Mouse (Mus musculus) ES-E14 (cell line): ENCODE results near the gene 5330417H12Rik. TPM values are rescaled to one million over a fixed set of nuclear protein-coding genes. Genes with fewer than 3 reads are reported as not detected.

Experiments used
- DNase-seq: peaks from one replicate; pipeline ENCODE4 v3.0.0-alpha.2; 2013; ENCODE audit warnings: low read depth, low spot score
- H3K27ac ChIP-seq: 2 replicates; pipeline ENCODE4 v1.5.1; 2012; ENCODE audit warnings: low read depth, mild to moderate bottlenecking, low read length, moderate library complexity, mixed read lengths; ENCODE audit not compliant: poor library complexity, insufficient read depth, severe bottlenecking
- H3K36me3 ChIP-seq: 2 replicates; pipeline ENCODE4 v1.6.1; 2012; ENCODE audit warnings: mild to moderate bottlenecking, low read length, moderate library complexity, mixed read lengths; ENCODE audit not compliant: control insufficient read depth, poor library complexity, insufficient read depth, severe bottlenecking
- H3K4me1 ChIP-seq, 2 experiments: fragments of 150-350 bp in 1 of 2; sonication (generic) in 1 of 2; 2 replicates each; pipeline ENCODE4 v1.6.1; 2012; ENCODE audit warnings: low read length in 2 of 2, mild to moderate bottlenecking in 1 of 2, mixed read lengths in 1 of 2; ENCODE audit not compliant: control insufficient read depth in 2 of 2, insufficient read depth in 2 of 2, poor library complexity in 1 of 2
- H3K4me3 ChIP-seq, 2 experiments: fragments of 150-350 bp in 1 of 2; sonication (generic) in 1 of 2; 2 replicates each; pipeline ENCODE4 v1.5.1; 2012; ENCODE audit warnings: low read length in 2 of 2, low read depth in 1 of 2, mild to moderate bottlenecking in 1 of 2, mixed read lengths in 1 of 2; ENCODE audit not compliant: insufficient read depth in 1 of 2, poor library complexity in 1 of 2, severe bottlenecking in 1 of 2
- H3K9ac ChIP-seq: 2 replicates; pipeline ENCODE4 v1.6.1; 2012; ENCODE audit warnings: low read depth, mild to moderate bottlenecking, low read length, mixed read lengths; ENCODE audit not compliant: poor library complexity, insufficient read depth, severe bottlenecking
- H3K9me3 ChIP-seq: fragments of 150-350 bp; sonication (generic); 2 replicates; pipeline ENCODE4 v1.6.1; 2012; ENCODE audit warnings: low read depth, mild to moderate bottlenecking, low read length; ENCODE audit not compliant: control insufficient read depth, insufficient read depth
- CHD2 ChIP-seq: IDR thresholded peaks from 2 replicates; pipeline ENCODE4 v1.6.1; 2014; ENCODE audit warnings: mild to moderate bottlenecking, low read depth, low read length, inconsistent platforms
- HCFC1 ChIP-seq: IDR thresholded peaks from 2 replicates; pipeline ENCODE4 v1.6.1; 2012; ENCODE audit warnings: low read length, inconsistent platforms, borderline replicate concordance; ENCODE audit not compliant: insufficient read depth
- MAFK ChIP-seq: IDR thresholded peaks from 2 replicates; pipeline ENCODE4 v1.6.1; 2014; ENCODE audit warnings: mild to moderate bottlenecking, low read depth, low read length, inconsistent platforms; ENCODE audit not compliant: insufficient read depth
- ZC3H11A ChIP-seq: IDR thresholded peaks from 2 replicates; pipeline ENCODE4 v1.6.1; 2012; ENCODE audit warnings: low read depth, mild to moderate bottlenecking, inconsistent platforms, low read length, borderline replicate concordance
- ZNF384 ChIP-seq: IDR thresholded peaks from 2 replicates; pipeline ENCODE4 v1.6.1; 2012; ENCODE audit warnings: low read depth, low read length, inconsistent platforms
- in situ Hi-C, 2 experiments: fragments of 600-800 bp; cut with MboI; formaldehyde crosslinking; loops; one replicate each; pipeline ENCODE4 v1.15.1; 2025; ENCODE audit warnings: low sequenced_read_pairs in 2 of 2, inconsistent platforms in 1 of 2; ENCODE audit not compliant: unreplicated experiment in 2 of 2
- total RNA-seq: library from RNA; depleted of rRNA; stranded (reverse); fragments of 300-350 nt; gene quantifications from 2 replicates; pipeline ENCODE4 v1.2.3, GENCODE M21; 2012

5330417H12Rik gene
- total RNA-seq, 1 experiment = not detected

DNA sequence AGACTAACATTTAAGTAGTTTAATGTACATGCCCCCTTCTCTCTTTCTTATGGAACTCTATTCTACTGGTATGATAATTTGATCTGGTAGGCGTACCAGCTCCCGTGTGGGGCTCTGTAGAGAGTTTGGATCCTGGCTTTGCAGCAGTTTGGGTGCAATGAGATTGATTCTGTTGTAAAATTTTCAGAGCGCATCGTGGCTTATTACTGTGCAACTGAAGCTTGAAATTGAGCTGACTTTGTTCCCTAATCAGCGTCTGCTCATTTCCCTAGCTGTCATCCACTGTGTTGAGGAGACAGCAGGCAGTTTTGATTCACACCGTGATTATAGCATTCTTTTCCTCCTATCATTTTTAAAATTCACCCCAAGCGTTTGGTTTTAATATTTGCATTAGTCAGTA, 12.4 kb upstream of the 5330417H12Rik start:
- Histone ChIP-seq H3K9ac (no peak overlapping the region), H3K4me3 (no peak overlapping the region), H3K27ac (no peak overlapping the region), H3K4me1 (peaks cover 0 to 2% of the 10 kb centered on the region in 2 experiments; a peak in 1 of 4 replicates), H3K36me3 (no peaks in the 10 kb centered on the region), H3K9me3 (no peaks in the 10 kb centered on the region)
- TF ChIP-seq ZC3H11A = no peak
- TF ChIP-seq MAFK = no peak
- no peak for TF ChIP-seq ZNF384
- DNase-seq = no peak
- in situ Hi-C loops = no loop called here

DNA sequence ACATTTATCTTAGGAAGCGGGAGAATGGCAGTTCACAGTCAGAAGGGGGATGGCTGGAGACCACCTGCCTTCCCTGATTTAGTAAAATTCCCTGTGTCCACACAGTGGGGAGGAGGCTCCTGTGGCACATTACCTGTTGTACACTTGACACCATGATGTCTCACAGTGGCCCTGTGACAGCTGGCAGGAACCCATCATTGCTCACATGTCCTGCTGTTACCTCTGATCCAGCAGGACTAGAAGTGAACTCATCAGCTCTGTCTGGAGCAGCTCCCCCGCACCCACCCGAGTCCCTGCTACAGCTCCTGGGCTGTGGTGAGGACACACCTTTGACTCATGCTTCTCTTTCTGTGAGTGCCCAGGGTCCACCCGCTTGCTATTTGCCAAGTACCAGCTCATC, 8.2 kb upstream of the 5330417H12Rik start:
- no peak for TF ChIP-seq CHD2
- no peak for TF ChIP-seq HCFC1
- no peak for TF ChIP-seq ZC3H11A
- in situ Hi-C loops = no loop called here
- Histone ChIP-seq H3K36me3 (no peaks in the 10 kb centered on the region), H3K9me3 (no peaks in the 10 kb centered on the region), H3K4me1 (peaks cover 0 to 2% of the 10 kb centered on the region in 2 experiments; a peak in 1 of 4 replicates), H3K4me3 (no peak overlapping the region), H3K27ac (no peak overlapping the region), H3K9ac (no peak overlapping the region)
- no peak for DNase-seq

DNA sequence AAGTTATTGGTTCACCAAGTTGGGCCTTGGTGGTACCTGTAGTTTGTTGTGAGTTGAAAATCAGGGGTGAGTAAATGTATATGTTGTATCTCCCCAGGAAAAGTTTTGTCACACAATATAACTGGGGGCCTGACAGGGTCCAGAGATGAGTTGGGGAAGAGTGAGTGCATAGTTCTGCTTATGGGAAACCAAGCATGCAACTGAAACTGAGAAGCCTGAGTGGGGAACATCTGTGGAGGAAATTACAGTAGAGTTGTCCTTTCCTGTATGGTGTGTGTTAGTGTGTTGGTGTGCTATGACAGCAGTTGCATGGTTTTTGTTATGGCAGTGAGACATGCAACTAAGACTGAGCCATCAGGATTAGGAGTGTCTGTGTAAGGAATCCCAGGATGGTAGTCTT, 3.4 kb upstream of the 5330417H12Rik start:
- no peak for DNase-seq
- no peak overlapping the region for H3K9ac ChIP-seq
- H3K4me1 ChIP-seq = peaks cover 0 to 2% of the 10 kb centered on the region in 2 experiments; a peak in 1 of 4 replicates
- no peak overlapping the region for H3K4me3 ChIP-seq
- in situ Hi-C loops = no loop called here
- no peak for TF ChIP-seq CHD2
- no peak for TF ChIP-seq HCFC1
- no peak for TF ChIP-seq MAFK
- no peak for TF ChIP-seq ZNF384
- TF ChIP-seq ZC3H11A = no peak
- no peaks in the 10 kb centered on the region for H3K9me3 ChIP-seq
- H3K36me3 ChIP-seq = no peaks in the 10 kb centered on the region
- H3K27ac ChIP-seq = no peak overlapping the region

DNA sequence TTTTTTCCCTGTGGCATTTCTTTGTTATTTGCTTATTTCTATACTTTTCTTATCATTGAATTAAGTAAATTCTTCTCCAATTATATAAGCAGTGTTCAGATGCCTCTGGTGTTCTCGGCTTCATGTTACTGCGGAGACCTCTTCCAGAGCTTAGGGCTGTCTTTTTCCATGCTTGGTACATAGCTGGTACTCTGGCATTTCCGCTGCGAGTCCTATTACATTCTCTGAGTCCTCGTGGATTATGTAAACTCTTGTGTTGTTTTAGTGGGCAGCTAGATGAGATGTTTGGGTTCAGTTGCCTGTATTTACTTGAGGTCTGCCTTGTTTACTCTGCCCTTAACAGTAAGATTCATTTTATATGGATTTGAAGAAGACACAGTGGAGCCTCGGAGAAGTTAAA, 820 bp upstream of the 5330417H12Rik start:
- Histone ChIP-seq H3K27ac (no peak overlapping the region), H3K4me1 (0 out of 4 replicates have a peak, but pooled peaks cover 1 to 2% of the 10 kb centered on the region in 2 experiments), H3K36me3 (no peaks in the 10 kb centered on the region), H3K9me3 (no peaks in the 10 kb centered on the region), H3K4me3 (no peak overlapping the region), H3K9ac (no peak overlapping the region)
- no peak for TF ChIP-seq ZNF384
- TF ChIP-seq MAFK = no peak
- TF ChIP-seq HCFC1 = no peak
- no peak for TF ChIP-seq ZC3H11A
- TF ChIP-seq CHD2 = no peak
- in situ Hi-C loops = no loop called here
- no peak for DNase-seq

DNA sequence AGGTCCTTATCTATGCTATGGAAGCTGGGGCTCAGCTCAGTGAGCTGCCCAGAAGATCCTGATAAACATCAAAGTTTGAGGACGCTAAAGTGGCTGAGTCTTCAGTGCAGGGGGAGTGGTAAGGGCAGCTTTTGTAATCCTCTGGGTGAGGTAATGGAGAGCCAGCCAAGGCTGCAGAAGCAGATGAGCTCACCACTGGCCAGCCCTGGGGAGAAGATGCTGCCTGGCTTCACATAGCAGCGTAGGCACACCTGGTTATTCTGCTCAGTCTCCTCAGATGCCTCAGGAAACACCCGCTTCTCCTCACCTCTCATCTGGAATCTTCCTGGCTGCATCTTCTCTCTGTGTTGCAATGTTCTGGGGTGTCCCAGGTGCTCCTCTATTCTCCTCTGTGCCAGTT, 529 bp downstream of the 5330417H12Rik start:
- no peak for TF ChIP-seq ZNF384
- TF ChIP-seq ZC3H11A = no peak
- TF ChIP-seq CHD2 = no peak
- TF ChIP-seq HCFC1 = no peak
- TF ChIP-seq MAFK = no peak
- no peak for DNase-seq
- no peak overlapping the region for H3K9ac ChIP-seq
- no peak overlapping the region for H3K27ac ChIP-seq
- H3K36me3 ChIP-seq = no peaks in the 10 kb centered on the region
- in situ Hi-C loops = no loop called here
- no peaks in the 10 kb centered on the region for H3K9me3 ChIP-seq
- H3K4me1 ChIP-seq = 0 out of 4 replicates have a peak, but pooled peaks cover 1 to 4% of the 10 kb centered on the region in 2 experiments
- H3K4me3 ChIP-seq = no peak overlapping the region
